Mouse (Mus musculus): ENCODE results near the gene Dnajc5.

DNA sequence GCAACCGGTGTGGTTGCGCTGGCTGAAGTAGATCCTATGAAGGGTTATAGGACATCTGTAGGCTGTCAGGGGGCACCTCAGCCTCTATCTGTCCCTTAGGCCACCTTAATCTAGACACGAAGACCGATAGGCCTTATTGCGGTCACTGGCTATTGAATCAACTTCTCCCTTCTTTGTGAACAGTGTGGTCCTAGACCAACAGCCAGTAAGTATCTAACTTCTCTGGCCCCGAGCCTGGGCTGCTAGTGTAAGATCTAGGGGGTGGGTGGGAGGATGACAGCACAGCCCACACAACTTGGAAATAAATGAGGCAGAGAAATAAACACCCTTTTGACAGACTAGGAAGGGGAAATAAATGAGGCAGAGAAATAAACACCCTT is 72.7 kb downstream of the Dnajc5 start:
- no peak for TF ChIP-seq POLR2A (IDR thresholded peaks at IDR 0.05; ENCODE audit: borderline replicate concordance, extremely low read depth, insufficient read depth, insufficient read length, poor library complexity, severe bottlenecking)
- TF ChIP-seq CTCF (IDR thresholded peaks at IDR 0.05; ENCODE audit: borderline replicate concordance, extremely low read depth, insufficient read depth, insufficient read length): no peak

All from brain, embryonic 14.5 days (tissue).